Mouse (Mus musculus) heart, embryonic 13.5 days (tissue): ENCODE measurements at regions not wholly inside any gene's neighbourhood (a gene's known extent, or its start where the extent isn't known, plus 50 kb on each side); places are given as distances from the start of the nearest gene placed in this dataset.

Experiments used
- ATAC-seq: fragments of 200-750 bp; cut with Nextera tagmentation; 2 replicates; pipeline ENCODE4 v1.8.0; 2017; ENCODE audit warnings: moderate TSS enrichment; ENCODE audit not compliant: insufficient number of reproducible peaks, low FRiP score, low TSS enrichment; ENCODE audit errors: extremely low read depth
- H3K27ac ChIP-seq: fragments of 300-500 bp; sonication (generic); replicated peaks from 2 replicates; pipeline ENCODE4 v1.5.1; 2015; ENCODE audit warnings: moderate library complexity, mild to moderate bottlenecking, inconsistent platforms
- H3K27me3 ChIP-seq: fragments of 300-500 bp; sonication (generic); replicated peaks from 2 replicates; pipeline ENCODE4 v1.6.1; 2015; ENCODE audit warnings: mild to moderate bottlenecking, inconsistent platforms
- H3K36me3 ChIP-seq: fragments of 300-500 bp; sonication (generic); 2 replicates; pipeline ENCODE4 v1.6.1; 2015; ENCODE audit warnings: mild to moderate bottlenecking, inconsistent platforms
- H3K4me1 ChIP-seq: fragments of 300-500 bp; sonication (generic); 2 replicates; pipeline ENCODE4 v1.6.1; 2015; ENCODE audit warnings: inconsistent platforms
- H3K4me2 ChIP-seq: fragments of 300-500 bp; sonication (generic); 2 replicates; pipeline ENCODE4 v1.6.1; 2015; ENCODE audit warnings: inconsistent platforms, mild to moderate bottlenecking, moderate library complexity
- H3K4me3 ChIP-seq: fragments of 300-500 bp; sonication (generic); 2 replicates; pipeline ENCODE4 v1.5.1; 2015; ENCODE audit warnings: moderate library complexity, mild to moderate bottlenecking, inconsistent platforms
- H3K9ac ChIP-seq: fragments of 300-500 bp; sonication (generic); 2 replicates; pipeline ENCODE4 v1.6.1; 2015; ENCODE audit warnings: inconsistent platforms, mild to moderate bottlenecking, moderate library complexity
- H3K9me3 ChIP-seq: fragments of 300-500 bp; sonication (generic); 2 replicates; pipeline ENCODE4 v1.6.1; 2016; ENCODE audit warnings: inconsistent platforms
- WGBS: fragments of 180-500 bp; shearing (Covaris S2); methylation state at CpG from one replicate; pipeline ENCODE4 v1.1.7; 2015; ENCODE audit warnings: mixed read lengths; 5-methylcytosine and 5-hydroxymethylcytosine counted together

DNA sequence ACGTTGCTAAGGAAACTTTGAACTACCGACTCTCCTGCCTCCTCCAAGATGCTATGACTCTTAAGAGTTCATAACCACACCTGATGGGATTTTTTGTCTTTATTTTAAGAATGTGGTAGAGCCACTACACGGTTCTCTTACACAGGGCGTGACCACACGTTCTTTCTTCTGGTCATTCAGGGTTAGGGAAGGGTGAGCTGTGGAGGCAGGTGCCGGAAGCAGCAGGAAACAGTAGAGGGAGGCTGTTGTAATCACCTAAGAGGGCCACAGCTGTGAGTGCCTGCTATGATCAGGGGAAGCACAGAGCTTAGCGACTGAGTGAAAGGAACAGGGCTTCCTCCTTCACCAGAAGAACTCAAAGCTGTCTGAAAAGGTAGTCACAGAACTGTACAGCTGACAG lies 50.6 kb upstream of the Larp1 start:
- H3K4me2 ChIP-seq: no peak overlapping the region
- H3K9me3 ChIP-seq: no peaks in the 10 kb centered on the region
- H3K36me3 ChIP-seq: no peaks in the 10 kb centered on the region
- WGBS: 67% methylated on average over 7 of the region's 7 CpGs
- ATAC-seq: no peak
- H3K27ac ChIP-seq: no peak overlapping the region
- no peaks in the 10 kb centered on the region for H3K27me3 ChIP-seq
- H3K9ac ChIP-seq: no peak overlapping the region
- no peak overlapping the region for H3K4me3 ChIP-seq
- H3K4me1 ChIP-seq: peaks cover 41% of the 10 kb centered on the region

DNA sequence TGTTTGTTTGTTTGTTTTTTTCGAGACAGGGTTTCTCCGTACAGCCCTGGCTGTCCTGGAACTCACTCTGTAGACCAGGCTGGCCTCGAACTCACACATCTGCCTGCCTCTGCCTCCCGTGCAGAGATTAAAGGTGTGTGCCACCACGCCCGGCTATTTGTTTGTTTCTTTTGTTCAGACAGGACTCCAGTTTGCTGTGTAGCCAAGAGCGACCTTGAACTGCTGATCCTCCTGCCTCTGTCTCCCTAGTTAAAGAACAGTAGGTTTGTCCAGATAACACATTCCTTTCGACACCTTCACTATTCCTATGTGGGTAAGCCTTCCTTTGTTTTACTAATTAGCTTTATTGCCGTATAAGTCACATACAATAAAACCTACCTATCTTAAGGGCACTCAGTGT lies 52.0 kb upstream of the Larp1 start:
- WGBS: 78% methylated on average over 9 of the region's 9 CpGs
- H3K9me3 ChIP-seq: no peaks in the 10 kb centered on the region
- H3K27ac ChIP-seq: no peak overlapping the region

DNA sequence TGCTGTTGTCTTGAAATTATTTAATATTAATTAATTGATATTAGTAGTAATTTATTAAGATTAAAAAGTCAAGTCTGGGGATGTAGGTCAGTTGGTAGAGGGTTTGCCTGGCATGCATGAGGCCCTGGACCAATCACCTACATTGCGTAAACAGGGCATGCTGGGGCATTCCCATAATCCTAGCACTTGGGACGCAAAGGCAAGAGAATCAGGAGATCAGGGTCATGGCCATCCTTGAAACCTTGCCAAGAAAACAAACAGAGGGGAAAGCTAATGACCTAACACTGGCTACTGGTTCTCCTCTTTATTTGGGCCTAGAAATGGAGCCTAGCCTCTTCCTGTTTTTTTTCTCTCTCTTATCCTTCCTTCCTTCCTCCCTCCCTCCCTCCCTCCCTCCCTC lies 52.8 kb upstream of the Larp1 start:
- H3K4me1 ChIP-seq: peaks cover 39% of the 10 kb centered on the region
- WGBS: 78% methylated on average over 2 of the region's 2 CpGs

More for the DNA sequence above, 52.0 kb upstream of the Larp1 start:
- H3K4me1 ChIP-seq: peaks cover 42% of the 10 kb centered on the region
- no peaks in the 10 kb centered on the region for H3K36me3 ChIP-seq
- no peaks in the 10 kb centered on the region for H3K27me3 ChIP-seq
- H3K4me3 ChIP-seq: no peak overlapping the region
- no peak for ATAC-seq
- no peak overlapping the region for H3K9ac ChIP-seq
- H3K4me2 ChIP-seq: no peak overlapping the region

DNA sequence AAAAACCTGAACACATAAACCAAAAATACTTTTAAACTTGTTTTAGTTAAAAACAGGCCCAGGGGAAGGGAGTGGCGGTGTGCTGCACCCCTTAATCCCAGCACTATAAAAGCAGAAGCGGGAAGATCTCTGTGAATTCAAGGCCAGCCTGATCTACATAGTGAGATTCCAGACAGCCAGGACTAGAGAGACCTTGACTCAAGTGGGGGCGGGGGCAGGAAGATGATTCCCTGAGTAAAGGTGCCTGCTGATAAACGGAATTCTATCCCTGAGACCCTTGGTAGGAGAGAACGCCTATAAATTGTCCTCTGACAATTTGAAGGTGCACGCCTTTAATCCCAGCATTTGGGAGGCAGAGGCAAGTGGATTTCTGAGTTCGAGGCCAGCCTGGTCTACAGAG lies 53.4 kb upstream of the Larp1 start:
- 0 out of 2 replicates have a peak overlapping the region, but pooled peaks have one; percentile 54 for H3K27ac ChIP-seq
- H3K4me1 ChIP-seq: peaks cover 33% of the 10 kb centered on the region
- H3K27me3 ChIP-seq: no peaks in the 10 kb centered on the region
- no peak overlapping the region for H3K9ac ChIP-seq
- no peak overlapping the region for H3K4me2 ChIP-seq
- WGBS: 87% methylated on average over 7 of the region's 7 CpGs
- no peak overlapping the region for H3K4me3 ChIP-seq
- no peaks in the 10 kb centered on the region for H3K9me3 ChIP-seq
- ATAC-seq: no peak
- H3K36me3 ChIP-seq: no peaks in the 10 kb centered on the region

More for the DNA sequence above, 52.8 kb upstream of the Larp1 start:
- Histone ChIP-seq H3K27ac (no peak overlapping the region), H3K9ac (no peak overlapping the region), H3K36me3 (no peaks in the 10 kb centered on the region), H3K27me3 (no peaks in the 10 kb centered on the region), H3K4me2 (no peak overlapping the region), H3K9me3 (no peaks in the 10 kb centered on the region), H3K4me3 (no peak overlapping the region)
- no peak for ATAC-seq

DNA sequence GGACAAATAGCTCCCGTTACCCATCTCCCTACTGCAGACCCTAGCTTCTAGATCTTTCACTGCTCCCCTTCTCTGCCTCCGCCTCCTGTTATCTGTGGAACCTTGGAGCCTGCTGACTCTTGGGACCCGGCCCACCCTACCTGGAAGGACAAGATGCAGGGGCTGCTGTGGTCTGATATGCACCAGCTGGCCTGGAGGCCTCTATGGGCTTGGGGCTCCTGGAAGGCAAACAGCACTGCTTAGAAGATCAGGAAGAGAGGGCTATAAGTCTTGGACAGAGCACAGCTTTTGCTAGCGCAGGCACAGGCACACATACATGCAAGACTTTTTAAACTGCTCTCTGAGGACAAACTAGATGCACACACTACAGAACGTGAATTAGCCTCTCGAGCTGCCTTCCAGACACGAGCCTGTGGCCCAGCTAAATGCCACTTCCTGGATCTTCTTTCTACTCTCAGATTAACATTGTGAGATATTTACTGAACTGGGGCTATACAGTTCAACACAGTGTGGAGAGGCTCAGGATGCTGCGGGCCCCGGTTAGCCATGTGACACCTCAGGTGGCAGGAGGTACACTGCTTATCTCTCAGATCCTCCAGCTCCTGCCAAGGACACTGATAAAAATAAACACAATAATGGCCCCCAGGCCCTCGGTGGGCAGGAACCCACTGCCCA lies 54.2 kb upstream of the Larp1 start:
- Histone ChIP-seq H3K36me3 (no peaks in the 10 kb centered on the region), H3K9me3 (no peaks in the 10 kb centered on the region), H3K4me1 (peaks cover 32% of the 10 kb centered on the region), H3K9ac (peak overlapping the region; percentile 39; the same call in 1 of the 2 replicates), H3K4me3 (no peak overlapping the region), H3K27ac (peak overlapping the region; percentile 54; the same call in 1 of the 2 replicates), H3K4me2 (peak overlapping the region; percentile 8; the same call in 1 of the 2 replicates), H3K27me3 (no peaks in the 10 kb centered on the region)
- no peak for ATAC-seq
- WGBS: 42% methylated on average over 10 of the region's 10 CpGs

DNA sequence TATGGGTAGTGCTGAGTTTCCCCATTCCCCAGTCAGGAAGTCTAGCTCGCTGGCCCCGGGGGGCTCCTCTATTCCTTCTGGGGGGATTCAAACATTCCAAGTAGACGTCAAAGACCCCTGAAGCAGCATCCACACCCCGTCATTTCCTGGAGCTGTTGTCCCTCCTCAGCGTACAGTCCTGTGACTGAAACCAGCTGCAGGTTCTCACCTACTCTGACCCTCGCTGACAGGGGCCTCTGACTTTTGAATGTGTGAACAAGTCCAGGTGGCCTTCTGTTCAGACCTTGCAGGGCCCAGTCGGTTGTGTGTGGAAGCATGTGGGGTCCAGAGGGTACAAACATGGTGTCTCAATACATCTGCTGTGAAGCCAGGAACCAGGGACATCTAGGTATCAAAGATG lies 55.2 kb upstream of the Larp1 start:
- peaks cover 32% of the 10 kb centered on the region for H3K4me1 ChIP-seq
- 58% methylated on average over 7 of the region's 7 CpGs for WGBS

DNA sequence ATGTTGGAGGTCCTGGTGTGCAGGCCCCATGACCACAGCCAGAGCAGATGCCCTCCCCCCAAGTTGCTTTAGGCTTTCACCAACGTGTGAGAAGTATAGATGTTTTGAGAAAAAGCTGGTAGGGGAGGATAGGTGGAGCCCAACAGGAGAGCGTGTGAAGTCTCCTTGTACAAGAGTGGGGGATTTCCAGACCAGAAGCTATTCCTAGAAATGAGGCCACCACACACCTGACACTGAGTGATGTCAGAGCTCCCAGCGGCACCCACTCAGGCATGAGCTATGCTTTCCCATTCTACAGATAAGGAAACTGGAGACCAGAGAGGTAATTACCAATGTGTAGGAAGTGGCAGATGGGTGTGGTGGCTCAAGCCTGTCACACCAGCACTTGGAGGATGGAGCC lies 56.2 kb upstream of the Larp1 start:
- Histone ChIP-seq H3K4me1 (peaks cover 32% of the 10 kb centered on the region), H3K4me2 (no peak overlapping the region), H3K4me3 (no peak overlapping the region), H3K9ac (no peak overlapping the region), H3K9me3 (no peaks in the 10 kb centered on the region), H3K36me3 (no peaks in the 10 kb centered on the region), H3K27ac (0 out of 2 replicates have a peak overlapping the region, but pooled peaks have one; percentile 39), H3K27me3 (no peaks in the 10 kb centered on the region)
- WGBS: 40% methylated on average over 3 of the region's 3 CpGs
- peak; percentile 37; the same call in 1 of the 2 replicates for ATAC-seq

More for the DNA sequence above, 55.2 kb upstream of the Larp1 start:
- Histone ChIP-seq H3K9ac (no peak overlapping the region), H3K9me3 (no peaks in the 10 kb centered on the region), H3K27me3 (no peaks in the 10 kb centered on the region), H3K4me3 (no peak overlapping the region), H3K4me2 (no peak overlapping the region), H3K27ac (0 out of 2 replicates have a peak overlapping the region, but pooled peaks have one; percentile 15), H3K36me3 (no peaks in the 10 kb centered on the region)
- no peak for ATAC-seq

DNA sequence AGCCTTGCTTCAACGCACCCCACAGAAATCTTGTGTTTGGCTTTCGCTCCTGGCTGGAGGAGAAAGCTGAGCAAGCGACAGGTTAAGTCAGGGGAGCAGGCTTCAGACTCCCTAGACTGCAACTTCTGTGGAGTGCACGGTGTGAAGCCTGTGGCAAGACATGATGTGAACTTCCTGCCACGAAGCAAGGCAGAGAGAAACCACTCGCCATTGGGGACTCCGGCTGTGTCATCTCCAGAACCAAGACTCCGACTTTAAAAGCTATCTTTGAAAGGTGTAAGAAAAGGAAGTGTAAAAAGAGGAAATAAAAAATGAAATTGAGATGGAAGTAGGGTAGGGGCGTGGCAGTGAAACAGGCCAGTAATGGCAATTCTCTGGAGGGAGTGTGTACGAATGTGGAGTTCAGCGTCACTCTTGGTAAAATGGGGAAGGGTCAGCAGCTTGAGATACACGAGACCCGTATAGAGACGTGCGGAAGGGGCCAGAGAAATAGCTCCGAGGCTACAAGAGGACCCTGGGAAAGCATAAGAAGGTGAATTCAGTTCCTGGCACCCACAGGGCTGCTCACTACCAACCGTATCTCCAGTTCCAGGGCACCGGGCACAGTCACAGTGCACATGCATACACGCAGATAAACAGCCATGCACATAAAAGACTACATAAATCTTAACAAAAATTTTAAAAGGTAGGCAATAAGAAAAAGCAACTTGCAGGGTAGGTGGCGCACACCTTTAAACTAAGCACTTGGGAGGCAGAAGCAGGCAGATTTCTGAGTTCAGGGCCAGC lies 57.1 kb upstream of the Larp1 start:
- H3K4me1 ChIP-seq: peaks cover 32% of the 10 kb centered on the region
- H3K4me2 ChIP-seq: no peak overlapping the region
- no peak for ATAC-seq
- WGBS: 78% methylated on average over 20 of the region's 20 CpGs
- H3K9me3 ChIP-seq: no peaks in the 10 kb centered on the region
- no peaks in the 10 kb centered on the region for H3K27me3 ChIP-seq
- H3K9ac ChIP-seq: no peak overlapping the region
- H3K4me3 ChIP-seq: no peak overlapping the region
- no peak overlapping the region for H3K27ac ChIP-seq
- no peaks in the 10 kb centered on the region for H3K36me3 ChIP-seq

DNA sequence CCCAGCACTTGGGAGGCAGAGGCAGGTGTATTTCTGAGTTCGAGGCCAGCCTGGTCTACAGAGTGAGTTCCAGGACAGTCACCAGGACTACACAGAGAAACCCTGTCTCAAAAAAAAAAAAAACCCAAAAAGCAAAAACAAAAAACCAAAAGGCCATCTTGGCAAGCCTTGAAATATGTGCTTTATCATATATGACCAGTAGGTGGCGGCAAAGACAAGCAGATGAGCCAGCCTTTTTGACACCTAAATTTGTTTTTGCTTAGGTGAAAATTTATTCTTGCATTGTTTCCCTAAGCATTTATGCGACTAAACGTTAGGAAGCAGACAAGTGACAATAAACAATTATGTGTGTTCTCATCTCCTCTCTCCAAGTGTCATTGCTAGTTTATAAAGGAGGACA lies 57.9 kb upstream of the Larp1 start:
- Histone ChIP-seq H3K27ac (no peak overlapping the region), H3K4me1 (peaks cover 31% of the 10 kb centered on the region), H3K36me3 (no peaks in the 10 kb centered on the region), H3K4me2 (no peak overlapping the region), H3K4me3 (no peak overlapping the region), H3K27me3 (no peaks in the 10 kb centered on the region), H3K9me3 (no peaks in the 10 kb centered on the region), H3K9ac (no peak overlapping the region)
- WGBS: 0% methylated on average over 4 of the region's 4 CpGs
- no peak for ATAC-seq

DNA sequence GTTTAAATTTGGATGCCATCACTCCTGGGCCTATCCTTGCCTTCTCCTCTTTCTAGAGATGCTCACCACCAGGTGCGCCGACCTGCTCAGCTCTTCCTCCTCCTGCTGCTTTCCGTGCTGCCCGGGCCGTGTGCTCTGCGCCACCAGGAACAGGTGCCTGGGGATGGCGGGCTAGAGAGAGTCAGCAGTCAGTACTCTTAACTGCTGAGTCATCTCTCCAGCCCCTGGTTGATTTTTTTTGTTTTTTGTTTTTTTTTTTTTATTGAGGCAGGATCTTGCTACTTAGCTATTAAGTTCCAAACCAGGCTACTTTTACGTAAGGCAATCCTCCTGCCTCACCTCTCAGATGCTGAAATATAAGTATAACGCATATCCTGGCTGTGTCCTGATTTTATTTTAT lies 59.8 kb upstream of the Larp1 start:
- 59% methylated on average over 9 of the region's 9 CpGs for WGBS
- no peak for ATAC-seq

DNA sequence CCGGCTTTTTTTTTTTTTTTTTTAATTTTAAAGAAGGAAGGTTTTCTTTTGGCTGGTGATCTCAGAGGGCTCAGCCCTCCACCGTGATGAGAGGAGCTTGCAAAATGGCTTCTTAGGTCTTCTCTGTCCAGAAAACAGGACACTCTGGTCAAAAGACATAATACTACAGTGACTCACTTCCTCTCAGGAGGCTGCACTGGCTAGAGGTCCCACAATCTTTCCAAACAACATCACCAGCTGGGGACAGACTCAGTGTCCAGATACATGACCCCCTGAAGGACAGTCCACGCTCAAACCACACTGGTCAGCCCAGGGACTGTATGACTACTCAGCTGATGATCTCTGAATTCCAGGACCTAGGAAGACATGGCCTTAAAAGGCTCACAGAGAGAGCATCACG lies 61.5 kb upstream of the Larp1 start:
- no peaks in the 10 kb centered on the region for H3K36me3 ChIP-seq
- H3K9me3 ChIP-seq: no peaks in the 10 kb centered on the region
- no peak overlapping the region for H3K4me2 ChIP-seq
- H3K27ac ChIP-seq: no peak overlapping the region
- no peak overlapping the region for H3K9ac ChIP-seq
- H3K27me3 ChIP-seq: no peaks in the 10 kb centered on the region
- H3K4me1 ChIP-seq: 0 out of 2 replicates have a peak, but pooled peaks cover 3% of the 10 kb centered on the region
- WGBS: 67% methylated on average over 4 of the region's 4 CpGs
- no peak overlapping the region for H3K4me3 ChIP-seq
- ATAC-seq: no peak

More for the DNA sequence above, 59.8 kb upstream of the Larp1 start:
- Histone ChIP-seq H3K27me3 (no peaks in the 10 kb centered on the region), H3K4me1 (peaks cover 17% of the 10 kb centered on the region), H3K4me3 (no peak overlapping the region), H3K9ac (no peak overlapping the region), H3K4me2 (no peak overlapping the region), H3K27ac (no peak overlapping the region), H3K36me3 (no peaks in the 10 kb centered on the region), H3K9me3 (no peaks in the 10 kb centered on the region)
